Mouse (Mus musculus): ENCODE results near the gene Tmem158.

DNA sequence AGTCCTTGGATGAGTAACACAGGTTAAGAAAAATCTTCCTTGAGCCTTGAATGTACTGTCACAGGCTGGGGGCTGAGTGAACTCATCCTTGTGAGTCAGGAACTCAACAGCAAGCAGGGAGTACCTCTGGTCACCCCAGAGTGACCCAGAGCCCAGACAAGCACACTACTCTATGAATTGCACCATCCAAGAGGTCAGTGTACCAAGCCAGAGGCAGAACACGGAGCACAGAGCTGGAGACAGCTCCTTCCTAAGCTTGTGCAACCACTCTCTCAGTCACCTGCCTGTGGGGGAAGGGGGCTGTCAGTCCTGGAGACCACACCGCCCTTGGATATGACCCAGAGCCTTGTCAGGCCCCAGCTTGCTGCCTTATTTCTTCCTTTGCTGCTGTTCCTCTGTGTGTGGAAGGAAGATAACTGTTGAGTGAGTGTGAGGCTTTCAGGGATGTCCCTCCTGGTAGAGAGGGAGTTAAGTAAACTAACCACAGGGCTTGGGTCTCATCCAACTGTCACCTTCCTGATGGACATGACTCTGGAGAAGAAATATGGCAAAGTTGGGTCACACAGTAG lies 35.6 kb downstream of the Tmem158 start:
- no peak for TF ChIP-seq CTCF (IDR thresholded peaks at IDR 0.05; ENCODE audit: low read depth)
- TF ChIP-seq EP300 (optimal IDR thresholded peaks at IDR 0.05): no peak

Data from stomach, postnatal 0 days (tissue).